Mouse (Mus musculus) kidney, embryonic 16.5 days (tissue): ENCODE measurements around the gene Cyp4x1. TPM values are rescaled to one million over a fixed set of nuclear protein-coding genes. Genes with fewer than 3 reads are reported as not detected.
"Not testable (repeated sequence)": the region's sequence is repeated elsewhere in the genome, so short reads cannot be mapped to it uniquely, and the experiment has no call there.

ENCODE experiments used
- ATAC-seq: fragments of 200-750 bp; cut with Nextera tagmentation; 2 replicates; pipeline ENCODE4 v1.8.0; 2017; ENCODE audit warnings: moderate TSS enrichment; ENCODE audit not compliant: low FRiP score, low TSS enrichment
- H3K27ac ChIP-seq: fragments of 300-500 bp; sonication (generic); 2 replicates; pipeline ENCODE4 v1.5.1; 2014; ENCODE audit warnings: low read length
- H3K27me3 ChIP-seq: fragments of 300-500 bp; sonication (generic); 2 replicates; pipeline ENCODE4 v1.6.1; 2014; ENCODE audit warnings: low read length, control low read depth, mixed read lengths; ENCODE audit not compliant: insufficient read depth
- H3K36me3 ChIP-seq: fragments of 300-500 bp; sonication (generic); 2 replicates; pipeline ENCODE4 v1.6.1; 2014; ENCODE audit warnings: low read length, control low read depth, mixed read lengths; ENCODE audit not compliant: insufficient read depth
- H3K4me1 ChIP-seq: fragments of 300-500 bp; sonication (generic); 2 replicates; pipeline ENCODE4 v1.6.1; 2014; ENCODE audit warnings: low read length, control low read depth, mixed read lengths; ENCODE audit not compliant: insufficient read depth
- H3K4me2 ChIP-seq: fragments of 300-500 bp; sonication (generic); replicated peaks from 2 replicates; pipeline ENCODE4 v1.6.1; 2014; ENCODE audit warnings: low read depth, low read length
- H3K4me3 ChIP-seq: fragments of 300-500 bp; sonication (generic); 2 replicates; pipeline ENCODE4 v1.5.1; 2014; ENCODE audit warnings: mild to moderate bottlenecking, low read length
- H3K9ac ChIP-seq: fragments of 300-500 bp; sonication (generic); replicated peaks from 2 replicates; pipeline ENCODE4 v1.6.1; 2014; ENCODE audit warnings: low read length
- H3K9me3 ChIP-seq: fragments of 300-500 bp; sonication (generic); 2 replicates; pipeline ENCODE4 v1.6.1; 2016; ENCODE audit warnings: low read length, control low read depth
- WGBS: fragments of 180-500 bp; shearing (Covaris S2); extraction: QIAGEN DNeasy Blood & Tissue Kit; methylation state at CpG from one replicate; pipeline ENCODE4 v1.1.7; 2014; 5-methylcytosine and 5-hydroxymethylcytosine counted together
- polyA plus RNA-seq: library from polyadenylated mRNA; unstranded; fragments of >200 nt; fragmentation: Nextera tagmentation; extraction: Ambion mirVana; gene quantifications from 2 replicates; pipeline ENCODE4 v1.2.1, GENCODE M21; 2015

Gene Cyp4x1
- polyA plus RNA-seq = 0.41 and 1.0 TPM in 2 replicates

DNA sequence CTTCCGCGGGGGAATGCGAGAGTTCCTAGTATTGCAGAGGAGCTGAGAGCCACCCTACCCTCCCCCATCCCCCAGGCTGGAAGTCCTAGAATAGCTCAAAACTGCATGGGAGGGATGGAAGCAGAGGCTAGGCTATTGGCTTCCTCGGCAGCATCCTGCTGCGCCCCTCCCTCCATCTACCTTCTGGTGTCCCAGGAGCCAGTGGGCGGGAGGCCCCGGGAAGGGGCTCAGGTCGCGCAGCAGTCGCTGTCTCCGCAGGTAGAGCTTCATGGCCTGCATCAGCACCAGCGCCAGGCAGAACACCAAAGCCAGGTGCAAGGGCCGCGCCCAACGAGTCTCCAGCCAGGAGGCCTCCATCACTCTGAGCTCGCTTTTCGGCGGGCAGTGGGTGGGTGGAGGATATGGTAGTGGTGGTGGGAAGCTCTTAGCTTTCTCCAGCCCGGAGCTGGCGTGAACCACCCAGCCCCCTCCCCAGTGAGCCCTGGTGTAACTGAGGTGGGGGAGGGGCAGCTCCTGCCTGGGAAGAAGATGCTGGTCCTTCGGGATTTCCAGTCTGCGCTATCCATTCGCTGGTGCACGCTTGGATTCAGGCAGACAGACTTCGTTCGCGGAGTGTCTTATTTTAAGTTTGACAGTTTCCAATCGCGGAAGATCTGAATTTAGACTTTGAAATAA lies at the start of gene Cyp4x1:
Gene Cyp4x1 (minus strand): TSS at position 661 of the 675 bp plus-strand sequence.
- peaks cover 28% of the 10 kb centered on the region for H3K27me3 ChIP-seq
- H3K4me3 ChIP-seq = peak within 1 kb of the TSS; percentile 14
- no peaks in the 10 kb centered on the region for H3K36me3 ChIP-seq
- no peak within 1 kb of the TSS for H3K27ac ChIP-seq
- 1% methylated on average over 29 of the region's 29 CpGs for WGBS
- no peak within 1 kb of the TSS for H3K9ac ChIP-seq
- 0 out of 2 replicates have a peak, but pooled peaks have one; percentile 51 for ATAC-seq
- H3K4me2 ChIP-seq = peak within 1 kb of the TSS; percentile 38
- H3K9me3 ChIP-seq = no peaks in the 10 kb centered on the region
- H3K4me1 ChIP-seq = no peaks in the 10 kb centered on the region

GRCm38 (mm10) chr4:115176201-115176600 lies 42.1 kb upstream of the Cyp4x1 start:
- H3K9ac ChIP-seq, H3K27ac ChIP-seq, ATAC-seq, H3K27me3 ChIP-seq, H3K9me3 ChIP-seq, H3K36me3 ChIP-seq, H3K4me2 ChIP-seq, H3K4me3 ChIP-seq, H3K4me1 ChIP-seq: not testable (repeated sequence)

DNA sequence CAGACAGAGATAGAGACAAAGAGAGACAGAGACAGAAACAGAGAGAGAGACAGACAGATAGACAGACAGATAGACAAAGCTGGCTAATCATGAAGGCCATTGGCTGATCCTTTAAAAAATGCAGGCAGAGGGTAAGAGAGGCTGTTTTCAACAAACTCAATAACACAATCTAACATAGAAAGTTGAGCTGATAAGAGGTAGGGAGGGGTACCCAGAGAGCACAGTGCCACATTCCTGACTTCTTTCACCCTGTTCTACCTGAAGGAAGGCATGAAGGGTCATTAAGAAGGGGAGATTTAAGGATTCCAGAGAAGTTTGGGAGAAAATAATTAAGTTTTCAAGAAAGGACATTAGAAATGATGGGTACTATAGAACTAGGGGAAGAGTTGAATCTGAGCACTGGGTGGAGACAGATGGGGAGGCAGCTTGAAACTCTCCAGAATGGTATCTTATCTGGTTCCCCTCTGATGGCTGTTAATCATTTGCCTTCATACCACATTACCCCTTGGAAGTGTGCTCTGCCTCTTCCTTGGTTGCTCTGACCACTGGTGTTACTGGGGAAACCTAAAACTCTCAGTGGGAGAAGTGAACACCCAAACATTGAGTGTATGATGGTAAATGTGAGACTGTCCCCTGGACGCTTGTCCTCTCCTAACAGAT lies 40.7 kb upstream of the Cyp4x1 start:
- no peak overlapping the region for H3K9ac ChIP-seq
- H3K4me2 ChIP-seq = no peak overlapping the region
- H3K36me3 ChIP-seq = no peaks in the 10 kb centered on the region
- no peaks in the 10 kb centered on the region for H3K4me1 ChIP-seq
- H3K27ac ChIP-seq = no peak overlapping the region
- ATAC-seq = no peak
- no peaks in the 10 kb centered on the region for H3K27me3 ChIP-seq
- 0 out of 2 replicates have a peak, but pooled peaks cover under 1% of the 10 kb centered on the region for H3K9me3 ChIP-seq
- WGBS = 86% methylated on average over 1 of the region's 1 CpGs
- no peak overlapping the region for H3K4me3 ChIP-seq

DNA sequence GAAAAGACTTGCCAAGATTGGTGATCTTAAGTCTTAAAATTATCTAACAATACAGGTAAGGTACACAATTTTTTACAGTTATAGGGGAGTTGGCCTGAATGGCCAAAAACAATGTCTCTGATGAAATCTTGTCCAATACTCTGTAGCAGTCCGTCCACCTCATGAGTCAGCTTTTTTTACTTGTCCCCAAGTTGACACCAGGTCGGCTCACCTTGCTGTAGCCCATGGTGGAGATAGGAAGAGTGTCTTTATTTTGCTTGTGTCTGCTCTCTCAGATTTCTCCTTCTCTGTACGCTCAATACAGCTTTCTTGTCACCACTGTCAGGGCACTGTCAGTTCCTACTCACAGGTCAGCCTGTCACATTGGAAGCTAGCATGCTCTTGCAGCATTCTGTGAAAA lies 24.9 kb upstream of the Cyp4x1 start:
- 79% methylated on average over 3 of the region's 3 CpGs for WGBS
- ATAC-seq, H3K9me3 ChIP-seq: not testable (repeated sequence)

DNA sequence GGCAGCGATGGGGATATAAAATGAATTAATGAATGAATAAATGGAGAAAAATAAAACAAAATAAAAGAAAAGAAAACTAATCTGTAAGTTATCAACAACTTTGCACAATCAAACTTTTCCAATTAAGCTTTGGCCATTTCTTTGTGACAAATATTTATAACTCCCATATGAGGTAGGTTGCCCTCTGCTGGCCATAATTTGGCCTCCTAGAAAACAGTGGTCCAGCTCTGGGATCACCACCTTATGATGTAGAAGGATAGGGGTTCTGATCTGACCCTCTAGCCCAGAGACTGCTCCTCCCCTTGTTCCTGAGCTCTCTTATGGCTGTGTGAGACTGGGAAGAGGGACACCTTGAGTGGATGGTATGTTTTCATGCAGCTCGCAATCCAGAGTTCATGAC lies 20.6 kb upstream of the Cyp4x1 start:
- Histone ChIP-seq H3K4me3 (no peak overlapping the region), H3K4me2 (no peak overlapping the region), H3K9me3 (no peaks in the 10 kb centered on the region), H3K4me1 (no peaks in the 10 kb centered on the region), H3K27ac (no peak overlapping the region), H3K27me3 (no peaks in the 10 kb centered on the region), H3K36me3 (no peaks in the 10 kb centered on the region), H3K9ac (no peak overlapping the region)
- WGBS = 97% methylated on average over 2 of the region's 2 CpGs
- ATAC-seq = no peak

More for the DNA sequence above, 24.9 kb upstream of the Cyp4x1 start:
- not testable (repeated sequence) for H3K27me3 ChIP-seq, H3K9ac ChIP-seq, H3K27ac ChIP-seq, H3K36me3 ChIP-seq, H3K4me3 ChIP-seq, H3K4me1 ChIP-seq, H3K4me2 ChIP-seq

GRCm38 (mm10) chr4:115134296-115134630 lies 182 bp upstream of the Cyp4x1 start:
- no peak for ATAC-seq
- no peak overlapping the region for H3K4me2 ChIP-seq
- WGBS = 14% methylated on average over 7 of the region's 7 CpGs
- no peak overlapping the region for H3K9ac ChIP-seq
- no peaks in the 10 kb centered on the region for H3K9me3 ChIP-seq
- H3K27ac ChIP-seq = no peak overlapping the region
- H3K36me3 ChIP-seq = no peaks in the 10 kb centered on the region
- H3K4me3 ChIP-seq = no peak overlapping the region
- H3K4me1 ChIP-seq = no peaks in the 10 kb centered on the region
- peaks cover 28% of the 10 kb centered on the region for H3K27me3 ChIP-seq

DNA sequence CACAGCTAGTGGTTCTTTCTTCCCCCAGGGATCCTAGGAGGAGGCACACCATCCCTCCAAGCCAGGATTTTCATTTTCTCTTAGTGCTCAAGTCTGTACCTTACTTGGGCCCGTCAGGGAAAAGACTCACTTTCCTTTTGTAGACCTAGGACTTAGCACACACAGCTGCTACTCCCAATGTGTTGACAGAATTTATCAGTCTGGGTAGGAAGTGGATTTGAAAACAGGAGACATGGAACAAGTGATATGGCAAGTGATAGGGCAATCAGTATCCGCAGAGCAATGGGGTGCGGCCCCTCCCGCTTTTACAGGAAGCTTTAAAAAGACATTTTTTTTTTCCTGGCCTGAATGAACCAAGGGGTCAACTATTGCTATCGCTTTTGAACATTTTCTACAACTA lies 996 bp downstream of the Cyp4x1 start:
- H3K36me3 ChIP-seq = no peaks in the 10 kb centered on the region
- H3K9me3 ChIP-seq = no peaks in the 10 kb centered on the region
- H3K4me1 ChIP-seq = no peaks in the 10 kb centered on the region
- 11% methylated on average over 5 of the region's 5 CpGs for WGBS
- no peak overlapping the region for H3K4me2 ChIP-seq
- H3K4me3 ChIP-seq = no peak overlapping the region
- no peak overlapping the region for H3K9ac ChIP-seq
- peaks cover 28% of the 10 kb centered on the region for H3K27me3 ChIP-seq
- no peak overlapping the region for H3K27ac ChIP-seq
- ATAC-seq = no peak

DNA sequence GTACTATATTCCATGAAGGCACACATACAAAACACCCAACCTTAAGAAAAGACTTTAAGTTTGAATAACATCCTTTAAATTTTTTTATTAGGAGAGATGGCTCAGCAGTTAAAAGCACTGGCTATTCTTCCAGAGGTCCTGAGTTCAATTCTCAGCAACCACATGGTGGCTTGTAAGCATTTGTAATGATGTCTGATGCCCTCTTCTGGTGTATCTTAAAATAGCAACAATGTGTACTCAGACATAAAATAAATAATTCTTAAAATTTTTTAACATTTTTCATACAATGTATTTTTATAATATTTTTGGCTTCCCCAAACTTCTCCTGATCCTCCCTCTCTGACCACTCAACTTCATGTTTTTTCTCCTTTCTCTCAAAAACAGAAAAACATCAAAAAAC lies 9.4 kb downstream of the Cyp4x1 start:
- Histone ChIP-seq H3K4me1 (no peaks in the 10 kb centered on the region), H3K4me2 (no peak overlapping the region), H3K27me3 (no peaks in the 10 kb centered on the region), H3K4me3 (no peak overlapping the region), H3K9me3 (no peaks in the 10 kb centered on the region), H3K9ac (no peak overlapping the region), H3K36me3 (no peaks in the 10 kb centered on the region), H3K27ac (no peak overlapping the region)
- ATAC-seq = no peak

- Histone ChIP-seq H3K27me3 (no peaks in the 10 kb centered on the region), H3K9me3 (no peaks in the 10 kb centered on the region), H3K4me1 (no peaks in the 10 kb centered on the region), H3K36me3 (no peaks in the 10 kb centered on the region), H3K4me3 (no peak overlapping the region), H3K9ac (no peak overlapping the region), H3K4me2 (no peak overlapping the region), H3K27ac (no peak overlapping the region)
- WGBS = 43% methylated on average over 2 of the region's 2 CpGs
- ATAC-seq = no peak
Observed at GRCm38 (mm10) chr4:115123507-115123906, 10.6 kb downstream of the Cyp4x1 start.

- H3K27ac ChIP-seq = no peak overlapping the region
- WGBS = 72% methylated on average over 5 of the region's 5 CpGs
- no peaks in the 10 kb centered on the region for H3K36me3 ChIP-seq
- H3K4me2 ChIP-seq = no peak overlapping the region
- no peaks in the 10 kb centered on the region for H3K4me1 ChIP-seq
- ATAC-seq = no peak
- no peak overlapping the region for H3K4me3 ChIP-seq
- H3K9me3 ChIP-seq = no peaks in the 10 kb centered on the region
- no peak overlapping the region for H3K9ac ChIP-seq
- H3K27me3 ChIP-seq = no peaks in the 10 kb centered on the region
Observed at GRCm38 (mm10) chr4:115121608-115122007, 12.5 kb downstream of the Cyp4x1 start.
